Mouse (Mus musculus) liver, embryonic 14.5 days (tissue): ENCODE results near the gene Macrod1.

Source experiments
- CTCF ChIP-seq: IDR thresholded peaks from 2 replicates; pipeline ENCODE4 v1.5.1; 2016; ENCODE audit warnings: antibody characterized with exemption, low read depth, control low read depth
- EP300 ChIP-seq: IDR thresholded peaks from 2 replicates; pipeline ENCODE4 v1.6.1; 2016; ENCODE audit warnings: antibody characterized with exemption, low read depth

DNA sequence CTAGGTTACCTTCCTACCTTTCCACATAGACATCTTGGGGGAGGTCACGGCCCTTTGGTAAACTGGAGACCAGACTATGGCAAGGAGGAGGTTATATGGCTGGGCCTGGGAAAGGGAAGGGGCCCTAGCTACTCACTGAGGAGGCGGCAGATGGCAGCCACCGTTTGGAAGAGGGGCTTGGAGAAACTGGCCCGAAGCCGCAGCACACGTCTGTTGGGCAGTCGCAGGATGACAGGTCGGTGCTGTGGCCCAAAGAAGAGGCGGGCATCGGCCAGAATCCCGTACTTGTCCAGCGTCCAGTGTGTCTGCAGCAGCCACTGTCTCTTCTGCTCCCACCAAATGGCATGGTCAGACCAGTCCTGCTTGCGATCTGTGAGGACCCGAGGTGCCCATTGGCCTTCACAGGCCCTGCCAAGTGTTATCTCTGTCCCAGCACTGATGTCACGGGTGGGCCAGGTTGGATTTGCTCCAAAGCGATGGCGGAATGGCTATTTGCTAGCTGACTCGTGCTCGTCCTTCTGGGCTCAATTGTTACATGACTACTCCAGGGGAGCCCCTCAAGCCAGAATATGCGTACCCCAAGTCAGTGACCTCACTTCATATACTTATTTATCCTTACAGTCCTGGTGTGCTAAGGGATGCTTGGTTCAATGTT, 42.0 kb upstream of the Macrod1 start:
- no peak for TF ChIP-seq CTCF
- TF ChIP-seq EP300, result no peak
